Mouse (Mus musculus): ENCODE measurements around the gene Otulin. TPM values are rescaled to one million over a fixed set of nuclear protein-coding genes. Genes with fewer than 3 reads are reported as not detected.

Gene Otulin
- polyA plus RNA-seq, 1 experiment, result 100 TPM

DNA sequence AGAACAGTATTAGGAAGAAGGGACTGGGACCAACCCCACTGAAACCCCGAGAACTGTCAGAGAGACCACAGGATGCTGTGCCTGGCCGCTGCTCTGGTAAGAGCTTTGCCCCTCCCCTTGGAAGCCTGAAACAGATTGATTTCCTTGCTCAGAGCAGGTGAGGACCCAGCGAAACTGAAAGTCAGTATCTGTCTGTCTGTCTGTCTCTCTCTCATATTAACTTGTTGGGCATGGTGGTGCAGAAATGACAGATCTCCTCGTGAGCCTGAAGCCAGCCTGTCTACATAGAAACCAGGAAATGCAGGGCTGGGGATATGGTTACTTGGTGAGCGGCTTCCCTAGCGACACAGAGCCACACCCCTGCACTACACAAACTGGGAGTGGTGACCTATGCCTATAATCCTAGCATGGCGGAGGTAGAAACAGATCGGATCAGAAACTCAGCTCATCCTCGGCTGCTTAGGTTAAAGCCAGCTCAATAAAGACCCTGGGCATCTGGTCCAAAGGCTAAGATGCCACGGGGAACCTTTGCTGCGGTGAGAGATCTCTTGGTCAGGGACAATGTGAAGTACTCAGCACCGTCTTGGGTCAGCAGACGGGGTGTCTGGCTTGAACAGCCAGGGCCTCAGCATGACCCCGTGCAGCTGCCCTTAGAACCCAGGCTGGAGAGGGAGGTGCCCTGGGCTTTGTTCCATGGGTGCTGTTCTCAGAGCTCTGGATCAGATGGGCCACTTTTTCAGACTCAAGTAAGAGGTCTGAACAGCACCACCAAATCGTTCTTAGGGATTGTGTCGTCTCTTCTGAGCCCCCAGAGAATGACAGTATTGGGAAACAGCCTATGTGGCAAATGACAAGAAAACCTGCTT is 52.3 kb downstream of the Otulin start:
- Histone ChIP-seq H3K4me1 (ENCODE audit: control insufficient read depth, insufficient read depth, low read length) (no peaks in the 10 kb centered on the region; the same call in 1 of the 2 replicates), H3K27ac (ENCODE audit: insufficient read depth, low read depth, low read length) (no peak overlapping the region), H3K4me3 (ENCODE audit: insufficient read depth, low read length) (no peak overlapping the region)
- TF ChIP-seq CTCF (IDR thresholded peaks at IDR 0.05; ENCODE audit: low read depth, low read length) (no peak), POLR2A (IDR thresholded peaks at IDR 0.05; ENCODE audit: borderline replicate concordance, low read depth, low read length) (no peak)

DNA sequence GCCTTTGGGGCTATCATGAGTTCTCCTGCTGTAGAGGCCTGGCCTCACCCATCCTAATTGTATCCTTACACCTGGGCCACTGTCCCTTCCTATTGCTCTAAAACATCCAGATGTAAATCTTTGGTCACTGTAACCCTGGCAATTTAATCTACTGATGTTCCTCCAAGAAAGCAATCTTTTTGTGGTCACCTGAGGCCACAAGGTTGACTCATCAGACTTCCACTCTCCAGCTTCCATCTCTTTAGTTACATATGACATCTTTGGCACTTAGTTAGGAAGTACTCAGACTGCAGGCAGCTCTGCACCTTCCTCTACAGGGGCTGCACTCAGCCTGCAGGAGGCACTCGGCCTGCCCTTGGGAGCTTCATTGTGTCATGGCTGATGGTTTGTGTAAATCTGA is 53.6 kb downstream of the Otulin start:
- TF ChIP-seq CTCF (IDR thresholded peaks at IDR 0.05; ENCODE audit: low read depth, low read length) (no peak), POLR2A (IDR thresholded peaks at IDR 0.05; ENCODE audit: borderline replicate concordance, low read depth, low read length) (no peak)
- H3K4me1 ChIP-seq (ENCODE audit: control insufficient read depth, insufficient read depth, low read length), result no peaks in the 10 kb centered on the region; the same call in 1 of the 2 replicates
- H3K4me3 ChIP-seq (ENCODE audit: insufficient read depth, low read length), result no peak overlapping the region
- no peak overlapping the region for H3K27ac ChIP-seq (ENCODE audit: insufficient read depth, low read depth, low read length)

DNA sequence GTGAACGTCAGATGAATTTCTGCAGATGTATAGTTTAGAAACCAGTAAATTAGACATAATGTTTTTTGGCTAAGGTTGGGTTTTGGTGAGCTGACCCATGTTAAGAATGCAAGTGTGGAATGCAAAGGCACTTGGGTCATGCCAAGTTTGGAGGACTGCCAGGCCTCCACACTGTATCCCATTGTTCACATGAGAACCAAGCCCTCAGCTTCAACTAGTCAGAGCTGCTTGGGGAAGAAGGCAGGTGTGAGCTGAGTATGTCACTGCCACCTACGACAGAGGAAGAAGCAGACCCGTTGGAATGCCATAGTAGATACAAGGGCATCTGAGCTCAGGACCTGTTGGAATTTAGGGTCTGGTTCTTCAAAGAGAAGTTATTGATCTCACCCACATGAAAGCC is 54.6 kb downstream of the Otulin start:
- Histone ChIP-seq H3K4me3 (ENCODE audit: insufficient read depth, low read length) (no peak overlapping the region), H3K27ac (ENCODE audit: insufficient read depth, low read depth, low read length) (no peak overlapping the region), H3K4me1 (ENCODE audit: control insufficient read depth, insufficient read depth, low read length) (no peaks in the 10 kb centered on the region; the same call in 1 of the 2 replicates)
- TF ChIP-seq CTCF (IDR thresholded peaks at IDR 0.05; ENCODE audit: low read depth, low read length), result no peak
- TF ChIP-seq POLR2A (IDR thresholded peaks at IDR 0.05; ENCODE audit: borderline replicate concordance, low read depth, low read length), result no peak

DNA sequence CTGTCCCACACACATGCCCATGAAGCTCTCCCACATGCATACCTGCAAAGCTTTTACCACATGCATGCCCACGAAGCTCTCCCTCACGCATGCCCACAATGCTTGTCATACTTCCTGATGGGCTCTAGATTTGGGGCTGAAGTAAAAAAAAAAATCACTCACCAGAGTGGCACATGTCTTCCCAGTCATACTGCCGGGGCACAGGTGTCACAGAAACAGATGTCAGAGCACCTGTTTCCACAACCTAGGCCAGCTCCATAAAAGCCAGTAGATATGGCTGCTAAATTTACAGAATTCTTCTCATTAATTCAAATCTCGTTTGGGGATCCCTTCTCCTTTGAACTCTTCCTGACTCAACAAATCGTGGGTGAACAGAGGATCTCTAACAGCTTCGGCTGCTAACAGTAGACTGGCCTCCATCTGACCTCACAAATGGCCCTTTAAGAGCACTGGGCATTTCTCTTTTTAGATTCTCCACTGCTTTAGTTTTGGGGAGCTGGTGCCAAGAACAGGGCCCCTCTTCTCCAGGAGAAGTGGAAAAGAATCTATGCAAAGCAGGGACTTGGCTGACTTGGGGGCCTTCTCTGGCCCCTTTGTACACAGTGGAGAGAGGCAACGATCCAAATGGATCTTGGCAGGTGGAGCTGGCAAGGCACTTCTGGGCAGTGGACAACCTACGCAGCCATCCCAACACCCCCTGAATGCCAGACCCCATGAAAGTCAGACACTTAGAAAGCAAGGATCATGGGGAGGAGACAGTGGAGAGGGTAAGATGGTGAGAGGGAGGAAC is 55.3 kb downstream of the Otulin start:
- no peak overlapping the region for H3K27ac ChIP-seq (ENCODE audit: insufficient read depth, low read depth, low read length)
- TF ChIP-seq POLR2A (IDR thresholded peaks at IDR 0.05; ENCODE audit: borderline replicate concordance, low read depth, low read length) (no peak), CTCF (IDR thresholded peaks at IDR 0.05; ENCODE audit: low read depth, low read length) (no peak)
- H3K4me1 ChIP-seq (ENCODE audit: control insufficient read depth, insufficient read depth, low read length), result peaks cover 6% of the 10 kb centered on the region
- H3K4me3 ChIP-seq (ENCODE audit: insufficient read depth, low read length), result no peak overlapping the region

DNA sequence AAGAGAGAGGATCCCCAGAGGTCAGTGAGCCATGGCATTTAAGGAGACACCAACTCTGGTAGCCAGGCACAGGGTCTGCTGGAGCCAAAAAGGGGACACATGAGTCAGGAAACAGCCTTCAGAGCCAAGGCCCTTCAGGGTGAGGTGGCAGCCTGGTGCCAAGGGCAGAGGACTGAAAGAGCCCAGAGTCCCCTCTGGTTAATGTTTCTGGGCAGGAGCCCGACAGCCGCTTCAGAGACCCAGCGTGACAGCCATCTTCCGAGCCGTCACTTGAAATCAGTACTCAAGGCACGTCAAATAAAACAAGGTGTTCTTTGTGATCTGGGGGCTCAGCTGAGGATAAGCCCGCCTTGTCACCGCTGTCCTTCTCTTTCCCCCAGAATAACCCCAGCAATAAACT is 59.3 kb downstream of the Otulin start:
- no peak overlapping the region for H3K27ac ChIP-seq (ENCODE audit: insufficient read depth, low read depth, low read length)
- no peak overlapping the region for H3K4me3 ChIP-seq (ENCODE audit: insufficient read depth, low read length)
- peaks cover 14% of the 10 kb centered on the region for H3K4me1 ChIP-seq (ENCODE audit: control insufficient read depth, insufficient read depth, low read length)
- TF ChIP-seq CTCF (IDR thresholded peaks at IDR 0.05; ENCODE audit: low read depth, low read length) (no peak), POLR2A (IDR thresholded peaks at IDR 0.05; ENCODE audit: borderline replicate concordance, low read depth, low read length) (no peak)

DNA sequence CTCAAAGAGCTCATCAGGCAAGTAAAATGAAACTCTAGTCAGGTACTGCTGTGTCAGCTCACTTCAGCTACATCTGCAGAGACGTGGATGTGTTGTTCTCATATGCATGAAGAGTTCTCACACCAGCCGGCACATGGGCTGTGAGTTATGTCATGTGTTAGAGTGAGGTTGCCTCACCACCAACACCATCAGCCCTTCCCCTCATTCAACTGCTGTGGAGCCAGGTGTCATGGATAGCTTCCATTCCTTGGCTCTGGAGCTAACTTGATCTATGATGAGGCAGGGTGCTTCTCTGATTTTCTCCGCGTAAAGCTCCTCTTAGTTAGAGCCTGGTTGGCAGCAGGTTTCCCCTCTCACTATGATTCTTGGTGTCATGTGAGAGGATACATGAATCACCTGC is 60.1 kb downstream of the Otulin start:
- no peak overlapping the region for H3K4me3 ChIP-seq (ENCODE audit: insufficient read depth, low read length)
- TF ChIP-seq POLR2A (IDR thresholded peaks at IDR 0.05; ENCODE audit: borderline replicate concordance, low read depth, low read length) (no peak), CTCF (IDR thresholded peaks at IDR 0.05; ENCODE audit: low read depth, low read length) (no peak)
- H3K4me1 ChIP-seq (ENCODE audit: control insufficient read depth, insufficient read depth, low read length), result peaks cover 14% of the 10 kb centered on the region
- H3K27ac ChIP-seq (ENCODE audit: insufficient read depth, low read depth, low read length), result no peak overlapping the region

DNA sequence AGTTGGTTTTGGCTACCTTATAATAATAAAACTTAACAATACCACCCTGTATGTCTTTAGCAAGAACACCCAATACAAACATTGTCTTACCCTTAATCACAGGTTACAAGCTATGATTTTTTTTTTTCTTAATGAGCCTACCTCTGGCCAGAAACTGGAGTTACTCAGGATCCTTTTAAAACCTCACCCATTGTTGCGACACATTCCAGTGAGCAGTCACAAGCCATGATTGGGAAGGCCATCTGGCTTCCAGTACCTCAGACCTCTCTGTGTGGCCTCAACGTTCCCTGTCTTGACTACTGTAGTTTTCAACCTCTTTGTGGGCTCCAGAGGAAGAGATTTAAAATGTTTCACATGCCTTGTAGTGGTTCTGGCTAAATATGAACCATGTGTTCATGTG is 60.6 kb downstream of the Otulin start:
- TF ChIP-seq POLR2A (IDR thresholded peaks at IDR 0.05; ENCODE audit: borderline replicate concordance, low read depth, low read length) (no peak), CTCF (IDR thresholded peaks at IDR 0.05; ENCODE audit: low read depth, low read length) (no peak)
- Histone ChIP-seq H3K4me1 (ENCODE audit: control insufficient read depth, insufficient read depth, low read length) (peaks cover 14% of the 10 kb centered on the region), H3K27ac (ENCODE audit: insufficient read depth, low read depth, low read length) (no peak overlapping the region), H3K4me3 (ENCODE audit: insufficient read depth, low read length) (no peak overlapping the region)

DNA sequence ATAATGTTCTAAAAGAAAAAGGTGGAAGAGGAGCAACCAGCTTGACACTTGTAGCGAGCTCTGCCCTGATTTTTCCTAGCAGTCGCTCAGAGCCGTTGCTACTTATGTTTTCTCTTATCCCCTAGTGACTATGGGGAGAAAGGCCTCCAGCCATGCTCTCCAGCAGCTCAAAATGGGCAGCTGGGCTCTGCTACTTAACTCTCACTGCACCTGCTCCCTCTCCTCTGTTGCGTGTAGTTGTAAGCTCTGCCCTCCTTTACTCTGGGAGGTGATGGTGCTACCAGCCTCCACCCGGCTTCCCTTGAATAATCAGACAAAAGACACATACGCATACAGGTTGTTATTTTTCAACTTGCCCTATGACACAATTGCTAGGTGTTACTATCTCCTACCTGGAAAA is 62.1 kb downstream of the Otulin start:
- TF ChIP-seq POLR2A (IDR thresholded peaks at IDR 0.05; ENCODE audit: borderline replicate concordance, low read depth, low read length) (no peak), CTCF (IDR thresholded peaks at IDR 0.05; ENCODE audit: low read depth, low read length) (no peak)

DNA sequence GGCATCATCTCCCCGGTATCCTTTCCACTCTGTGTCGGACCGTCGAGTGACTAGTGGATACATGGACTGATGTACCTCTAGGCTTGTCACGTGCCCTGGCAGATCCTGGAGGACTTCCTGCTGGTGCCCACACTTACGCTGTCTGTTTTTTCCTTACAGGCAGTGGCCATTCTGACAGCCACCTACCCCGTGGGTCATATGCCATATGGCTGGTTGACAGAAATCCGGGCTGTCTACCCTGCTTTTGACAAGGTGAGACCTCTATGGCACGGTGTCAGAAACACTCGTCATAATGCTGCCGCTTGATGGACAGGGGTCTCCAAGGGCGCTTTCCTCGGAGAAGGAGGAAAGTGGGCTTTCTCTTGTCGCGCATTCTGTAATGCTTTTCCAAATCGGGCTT is 63.1 kb downstream of the Otulin start:
- TF ChIP-seq CTCF (IDR thresholded peaks at IDR 0.05; ENCODE audit: low read depth, low read length), result no peak
- TF ChIP-seq POLR2A (IDR thresholded peaks at IDR 0.05; ENCODE audit: borderline replicate concordance, low read depth, low read length), result no peak

More for the DNA sequence above, 62.1 kb downstream of the Otulin start:
- Histone ChIP-seq H3K27ac (ENCODE audit: insufficient read depth, low read depth, low read length) (no peak overlapping the region), H3K4me3 (ENCODE audit: insufficient read depth, low read length) (no peak overlapping the region), H3K4me1 (ENCODE audit: control insufficient read depth, insufficient read depth, low read length) (peaks cover 14% of the 10 kb centered on the region)

More for the DNA sequence above, 63.1 kb downstream of the Otulin start:
- Histone ChIP-seq H3K4me1 (ENCODE audit: control insufficient read depth, insufficient read depth, low read length) (peaks cover 14% of the 10 kb centered on the region), H3K4me3 (ENCODE audit: insufficient read depth, low read length) (no peak overlapping the region), H3K27ac (ENCODE audit: insufficient read depth, low read depth, low read length) (no peak overlapping the region)
